Mouse (Mus musculus) lung, adult 2 months (tissue): ENCODE measurements around the gene 1700030K09Rik.

ENCODE experiments used
- CTCF ChIP-seq: fragments of 200-500 bp; IDR thresholded peaks from 2 replicates; pipeline ENCODE4 v1.5.1; 2011; ENCODE audit warnings: mild to moderate bottlenecking, low read length, control low read depth; ENCODE audit not compliant: insufficient read depth
- POLR2A ChIP-seq: fragments of 200-500 bp; IDR thresholded peaks from 2 replicates; pipeline ENCODE4 v1.6.1; 2011; ENCODE audit warnings: low read depth, mild to moderate bottlenecking, control low read depth, low read length, borderline replicate concordance; ENCODE audit errors: extremely low read depth

- TF ChIP-seq POLR2A: no peak
- TF ChIP-seq CTCF: no peak
Measured at GRCm38 (mm10) chr8:72495411-72496111, 51.9 kb downstream of the 1700030K09Rik start.
